Mouse (Mus musculus) liver, adult (tissue): ENCODE measurements around the gene Elmo2.
A peak's percentile ranks its signal among the peaks of the same experiment; 100 is the strongest.

Source experiments
- GATA4 ChIP-seq: IDR thresholded peaks from 2 replicates; pipeline ENCODE4 v1.6.1; 2014; ENCODE audit warnings: mild to moderate bottlenecking, low read length; ENCODE audit not compliant: insufficient replicate concordance

Elmo2 gene

DNA sequence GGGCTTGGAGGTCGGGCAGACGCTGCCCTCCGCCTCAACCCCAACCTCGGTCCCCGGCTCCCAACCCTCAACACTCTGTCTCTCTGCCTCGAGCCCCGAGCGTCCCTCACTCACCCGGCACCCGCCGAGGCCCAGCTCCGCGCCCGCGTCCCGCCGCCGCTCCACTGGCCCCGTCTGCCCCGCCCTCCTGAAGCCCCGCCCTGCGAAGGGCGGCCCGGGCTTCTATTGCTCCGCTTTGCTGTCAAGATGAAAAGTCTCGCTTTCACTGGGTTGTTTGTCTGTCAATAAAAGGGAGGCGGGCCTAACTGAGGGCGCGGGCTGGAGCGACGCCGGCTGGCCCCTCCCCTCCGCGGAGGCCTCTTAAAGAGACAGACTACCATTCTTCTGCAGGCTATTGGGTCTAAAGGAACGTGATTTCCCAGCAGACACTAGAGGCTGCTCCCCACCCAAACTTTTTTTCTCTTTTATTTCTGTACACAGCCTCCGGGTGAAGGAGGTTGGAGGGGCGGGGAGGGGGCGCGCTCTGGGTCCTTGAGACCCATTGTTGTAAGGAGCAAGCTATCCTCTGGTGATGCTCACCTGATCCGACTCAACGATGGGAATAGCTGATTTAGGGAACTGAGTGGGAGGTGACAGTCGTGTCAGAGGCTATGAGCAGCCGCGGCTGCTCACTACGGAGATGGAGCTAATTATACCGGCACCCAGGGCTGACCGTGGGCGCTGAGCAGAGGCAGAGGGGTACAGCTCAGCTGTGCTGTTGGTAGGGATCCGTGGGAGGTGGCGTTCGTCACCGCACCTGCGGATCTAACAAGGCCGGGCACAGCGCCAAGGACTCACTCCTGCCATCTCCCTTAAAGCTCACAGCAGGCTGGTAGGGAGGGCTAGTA lies at the start of gene Elmo2:
TSS of gene Elmo2 (minus strand) at position 176 of the 887 bp plus-strand sequence.
- no peak for TF ChIP-seq GATA4

- no peak for TF ChIP-seq GATA4
Observed at GRCm38 (mm10) chr2:165376001-165376400, 49.7 kb upstream of the Elmo2 start.

DNA sequence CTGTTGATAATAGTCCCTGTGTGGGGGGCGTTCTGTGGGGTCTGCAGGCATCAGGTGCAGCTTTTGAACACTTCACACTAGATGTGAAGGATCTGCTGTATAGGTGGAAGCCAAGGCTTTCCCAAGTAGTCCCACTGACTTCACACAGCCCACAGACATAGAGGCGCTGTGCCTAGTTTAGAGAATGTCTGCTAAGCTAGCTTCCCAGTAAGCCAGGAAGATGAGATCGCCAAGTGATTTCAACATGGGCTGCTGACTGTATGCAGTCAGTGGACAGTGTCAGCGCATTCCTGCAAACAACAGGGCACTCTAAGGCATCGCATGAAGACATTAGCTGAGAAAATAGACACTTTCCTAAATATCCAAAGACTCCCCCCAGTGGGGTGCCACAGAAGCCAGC lies 49.2 kb upstream of the Elmo2 start:
- TF ChIP-seq GATA4: no peak

- TF ChIP-seq GATA4: no peak
Observed at GRCm38 (mm10) chr2:165371066-165371465, 44.8 kb upstream of the Elmo2 start.

DNA sequence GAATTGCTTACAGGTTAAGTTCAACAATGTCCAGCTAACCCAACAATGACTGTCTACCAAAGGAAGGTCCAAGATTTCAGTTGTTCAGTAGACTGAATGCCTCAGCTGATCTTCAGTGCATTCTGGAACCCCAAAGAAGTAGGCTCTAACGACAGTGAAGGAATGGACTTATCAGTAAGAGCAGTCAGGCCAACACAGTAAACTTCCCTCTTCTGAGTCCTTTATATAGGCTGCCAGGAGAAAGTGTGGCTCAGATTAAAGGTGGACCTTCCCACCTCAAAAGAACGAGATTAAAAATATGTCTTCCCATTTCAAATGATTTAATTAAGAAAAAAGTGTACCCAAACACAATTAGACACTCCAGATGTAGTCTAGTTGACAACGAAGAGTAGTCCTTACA lies 44.1 kb upstream of the Elmo2 start:
- no peak for TF ChIP-seq GATA4

DNA sequence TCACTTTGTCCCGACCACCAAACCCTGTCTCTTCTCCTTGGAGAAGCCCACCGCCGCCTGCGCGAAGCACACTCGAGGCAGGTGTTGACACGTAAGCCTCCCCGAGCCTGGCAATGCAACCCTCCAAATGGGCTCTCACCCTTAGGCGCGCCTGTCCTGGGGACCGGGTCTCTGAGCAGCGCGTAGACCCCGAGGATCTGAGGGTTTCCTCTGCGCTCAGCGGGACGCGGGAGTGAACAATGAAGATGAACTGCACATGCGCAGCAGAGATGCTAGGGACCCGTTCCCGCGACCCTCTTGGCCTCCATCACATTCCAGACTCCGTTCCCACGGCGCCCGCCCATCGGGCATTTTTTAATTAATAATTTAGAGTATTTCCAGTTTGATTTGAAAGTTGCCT lies 42.2 kb upstream of the Elmo2 start, which contains the start of gene Zfp663:
TSS of gene Zfp663 (minus strand) at position 234 of the 400 bp plus-strand sequence.
- no peak for TF ChIP-seq GATA4

DNA sequence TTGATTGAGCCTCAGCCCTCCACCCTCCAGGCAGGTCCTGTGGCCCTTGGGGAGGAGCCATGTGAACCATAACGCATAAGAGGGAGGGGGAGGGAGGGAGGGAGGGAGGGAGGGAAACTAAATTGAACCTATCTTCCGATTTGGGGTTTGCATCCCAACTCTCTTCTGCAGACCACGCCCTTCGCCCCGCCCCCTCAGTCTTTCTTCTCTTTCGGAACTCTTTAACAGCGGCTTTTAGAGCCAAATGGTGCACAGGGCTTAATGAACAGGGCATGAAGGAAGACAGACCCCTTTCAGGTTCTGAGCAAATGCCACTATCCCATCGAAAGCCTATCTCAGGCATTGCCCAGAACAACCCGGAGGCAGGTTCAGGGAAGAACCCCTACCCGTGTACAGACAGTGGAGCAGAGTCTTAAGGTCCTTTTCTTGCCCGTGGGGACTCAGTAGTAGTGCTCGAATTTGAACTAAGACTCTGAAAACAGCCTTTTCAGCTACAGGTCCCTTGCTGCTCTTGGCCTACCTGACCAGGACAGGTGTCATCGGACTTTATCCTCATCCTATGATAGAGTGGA lies 41.7 kb upstream of the Elmo2 start:
- TF ChIP-seq GATA4: no peak

GRCm38 (mm10) chr2:165367047-165367520 lies 40.8 kb upstream of the Elmo2 start:
- TF ChIP-seq GATA4: peak; percentile 71; the same call in 1 of the 2 replicates

- no peak for TF ChIP-seq GATA4
Observed at GRCm38 (mm10) chr2:165364334-165365091, 38.2 kb upstream of the Elmo2 start.

DNA sequence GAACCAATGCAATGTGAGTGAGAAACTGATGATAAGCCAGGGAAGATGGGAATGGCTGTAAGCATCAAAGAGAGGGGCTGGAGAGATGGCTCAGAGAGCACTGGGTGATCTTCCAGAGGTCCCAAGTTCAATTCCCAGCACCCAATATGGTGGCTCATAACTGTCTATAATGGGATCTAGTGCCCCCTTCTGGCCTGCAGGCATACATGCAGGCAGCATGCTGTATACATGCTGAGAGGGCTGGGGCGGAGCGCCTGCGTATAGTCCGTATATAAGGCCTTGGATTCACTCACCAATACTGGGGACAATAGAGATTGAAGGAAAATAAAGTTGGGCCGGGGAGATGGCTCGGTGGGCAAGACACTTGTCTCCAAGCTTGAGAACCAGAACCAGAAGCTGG lies 37.0 kb upstream of the Elmo2 start:
- TF ChIP-seq GATA4: no peak

- TF ChIP-seq GATA4: no peak
Observed at GRCm38 (mm10) chr2:165360861-165361260, 34.6 kb upstream of the Elmo2 start.

DNA sequence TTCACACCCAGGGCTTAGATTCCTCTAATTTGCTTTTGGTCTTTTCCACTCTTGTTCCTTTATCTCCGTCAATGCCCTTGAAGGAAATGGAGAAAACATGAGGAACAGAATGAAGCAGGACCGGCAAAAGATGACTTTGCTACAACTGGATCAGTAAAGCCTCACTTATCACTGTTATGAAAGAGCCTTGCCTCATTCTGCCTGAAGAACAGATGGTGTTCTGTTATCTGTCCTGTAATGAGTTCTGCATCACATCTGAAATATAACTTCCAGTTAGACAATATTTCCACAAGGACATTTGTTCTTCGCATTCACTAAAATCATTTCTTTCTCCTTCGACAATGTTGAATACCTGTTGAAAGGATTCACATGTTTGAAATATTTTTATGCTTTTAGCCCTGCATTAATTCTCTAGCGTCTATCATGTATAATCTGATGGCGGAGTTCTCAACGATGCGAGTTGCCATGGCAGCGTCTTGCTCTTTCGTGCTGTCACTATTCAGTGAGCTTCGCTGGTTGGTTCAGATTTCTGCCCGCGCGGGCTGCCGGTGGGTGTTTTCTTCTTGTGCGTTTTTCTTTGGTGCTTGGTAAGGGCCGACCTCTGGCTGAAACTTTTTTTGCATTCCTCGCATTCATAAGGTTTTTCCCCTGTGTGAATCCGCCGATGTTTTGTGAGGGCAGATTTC lies 25.7 kb upstream of the Elmo2 start:
- no peak for TF ChIP-seq GATA4

GRCm38 (mm10) chr2:165349466-165349865 lies 23.2 kb upstream of the Elmo2 start:
- no peak for TF ChIP-seq GATA4

- TF ChIP-seq GATA4: no peak
Observed at GRCm38 (mm10) chr2:165346180-165346579, 19.9 kb upstream of the Elmo2 start.

DNA sequence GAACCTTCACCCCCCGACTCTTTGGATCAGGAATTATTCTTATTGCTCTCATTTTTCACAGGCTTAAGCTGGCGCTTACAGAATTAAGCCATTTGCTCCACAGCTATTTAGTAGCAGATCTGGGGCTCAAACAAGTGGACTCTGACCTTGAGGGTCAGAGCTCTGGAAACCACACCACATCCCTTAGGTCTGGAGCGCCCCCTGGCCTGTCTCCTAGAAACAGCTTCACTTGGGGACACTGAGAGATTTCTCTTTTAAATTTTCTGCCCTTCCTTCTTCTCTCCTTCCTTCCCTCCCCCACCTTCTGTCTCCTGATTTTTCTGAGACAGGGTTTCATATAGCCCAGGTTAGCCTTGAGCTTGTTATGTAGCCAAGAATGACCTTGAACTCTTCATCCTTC lies 10.9 kb upstream of the Elmo2 start:
- no peak for TF ChIP-seq GATA4
